Mouse (Mus musculus): ENCODE results near the gene Nrxn2. TPM values are rescaled to one million over a fixed set of nuclear protein-coding genes. Genes with fewer than 3 reads are reported as not detected.
A peak's percentile ranks its signal among the peaks of the same experiment; 100 is the strongest.

Gene Nrxn2
- polyA plus RNA-seq, 1 experiment from 2014 or later, result 14.5 TPM

GRCm38 (mm10) chr19:6502543-6503319 lies 84.2 kb downstream of the Nrxn2 start:
- H3K4me2 ChIP-seq (ENCODE audit: low read depth), result peak overlapping the region; percentile 94
- DNase-seq (ENCODE audit: low spot score) (peak; percentile 78), ATAC-seq (ENCODE audit: insufficient read depth, low FRiP score, low TSS enrichment) (peak; percentile 32; the same call in 1 of the 2 replicates)
- H3K9ac ChIP-seq (ENCODE audit: low read length), result peak overlapping the region; percentile 63
- peak overlapping the region; percentile 37 for H3K4me3 ChIP-seq (ENCODE audit: low read depth, low read length)
- whole genome bisulfite sequencing, result 4% methylated on average over 20 of the region's 20 CpGs
- peaks cover 35% of the 10 kb centered on the region for H3K4me1 ChIP-seq (ENCODE audit: control insufficient read depth, insufficient read depth, low read length)
- peaks cover 3% of the 10 kb centered on the region; the same call in 1 of the 2 replicates for H3K36me3 ChIP-seq (ENCODE audit: control insufficient read depth, insufficient read depth, low read length)
- H3K27ac ChIP-seq (ENCODE audit: low read depth, low read length), result peak overlapping the region; percentile 93
- no peaks in the 10 kb centered on the region for H3K9me3 ChIP-seq (ENCODE audit: control insufficient read depth, low read length)
- H3K27me3 ChIP-seq (ENCODE audit: control insufficient read depth, insufficient read depth, low read length), result peaks cover 23% of the 10 kb centered on the region

DNA sequence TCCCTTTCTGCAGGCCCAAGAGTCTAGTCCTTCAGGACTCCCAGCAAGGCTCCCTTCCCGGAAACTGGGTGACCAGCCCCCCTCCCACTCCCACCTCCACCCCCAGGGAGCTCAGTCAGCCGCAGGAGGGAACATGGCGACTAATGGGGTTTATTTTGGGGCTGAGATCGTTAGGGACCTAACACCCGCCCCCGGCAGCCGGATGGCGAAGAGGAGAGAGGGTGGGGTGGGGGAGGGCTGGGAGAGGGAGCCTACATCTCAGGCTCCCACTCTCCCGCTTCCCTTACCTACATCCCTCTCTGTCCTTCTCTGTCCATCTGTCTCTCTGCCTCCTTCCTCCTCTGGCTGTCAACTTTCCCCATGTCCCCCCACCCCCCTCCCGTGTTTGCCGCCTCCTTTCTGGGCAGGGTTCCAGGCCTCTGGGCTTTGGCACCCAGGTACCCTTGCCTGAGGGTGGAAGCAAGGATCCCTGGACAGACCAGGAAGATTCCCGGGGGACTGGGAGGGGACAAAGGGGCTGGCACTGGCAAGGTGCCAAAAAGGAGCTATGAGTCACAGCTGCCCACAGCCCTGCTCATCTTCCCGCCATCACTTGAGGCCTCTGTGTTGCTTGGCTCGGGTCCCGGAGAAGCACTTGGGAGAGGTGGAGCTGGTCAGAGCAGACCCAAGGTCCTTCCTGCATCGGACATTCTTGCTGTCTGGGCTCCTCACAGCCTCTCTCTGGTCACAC lies 85.6 kb downstream of the Nrxn2 start:
- DNase-seq (ENCODE audit: low spot score) (no peak), ATAC-seq (ENCODE audit: insufficient read depth, low FRiP score, low TSS enrichment) (no peak)
- WGBS, result 47% methylated on average over 15 of the region's 16 CpGs
- H3K9me3 ChIP-seq (ENCODE audit: control insufficient read depth, low read length), result no peaks in the 10 kb centered on the region
- H3K27ac ChIP-seq (ENCODE audit: low read depth, low read length), result no peak overlapping the region
- peaks cover 10% of the 10 kb centered on the region for H3K27me3 ChIP-seq (ENCODE audit: control insufficient read depth, insufficient read depth, low read length)
- H3K9ac ChIP-seq (ENCODE audit: low read length), result no peak overlapping the region; the same call in 1 of the 2 replicates
- peak overlapping the region; percentile 5; the same call in 1 of the 2 replicates for H3K4me2 ChIP-seq (ENCODE audit: low read depth)
- H3K4me3 ChIP-seq (ENCODE audit: low read depth, low read length), result no peak overlapping the region
- peaks cover 3% of the 10 kb centered on the region; the same call in 1 of the 2 replicates for H3K36me3 ChIP-seq (ENCODE audit: control insufficient read depth, insufficient read depth, low read length)
- peaks cover 34% of the 10 kb centered on the region for H3K4me1 ChIP-seq (ENCODE audit: control insufficient read depth, insufficient read depth, low read length)

- Histone ChIP-seq H3K9me3 (ENCODE audit: control insufficient read depth, low read length) (no peaks in the 10 kb centered on the region), H3K4me3 (ENCODE audit: low read depth, low read length) (no peak overlapping the region), H3K27me3 (ENCODE audit: control insufficient read depth, insufficient read depth, low read length) (peaks cover 4% of the 10 kb centered on the region; the same call in 1 of the 2 replicates), H3K9ac (ENCODE audit: low read length) (no peak overlapping the region), H3K4me1 (ENCODE audit: control insufficient read depth, insufficient read depth, low read length) (peaks cover 30% of the 10 kb centered on the region), H3K4me2 (ENCODE audit: low read depth) (no peak overlapping the region), H3K27ac (ENCODE audit: low read depth, low read length) (no peak overlapping the region), H3K36me3 (ENCODE audit: control insufficient read depth, insufficient read depth, low read length) (peaks cover 3% of the 10 kb centered on the region; the same call in 1 of the 2 replicates)
- DNase-seq (ENCODE audit: low spot score), result no peak
- no peak for ATAC-seq (ENCODE audit: insufficient read depth, low FRiP score, low TSS enrichment)
- 94% methylated on average over 12 of the region's 12 CpGs for WGBS
Observed at GRCm38 (mm10) chr19:6504656-6505045, 86.1 kb downstream of the Nrxn2 start.

GRCm38 (mm10) chr19:6507393-6507792 lies 88.9 kb downstream of the Nrxn2 start:
- ATAC-seq (ENCODE audit: insufficient read depth, low FRiP score, low TSS enrichment), result no peak
- 58% methylated on average over 10 of the region's 10 CpGs for WGBS
- Histone ChIP-seq H3K9ac (ENCODE audit: low read length) (no peak overlapping the region), H3K36me3 (ENCODE audit: control insufficient read depth, insufficient read depth, low read length) (peaks cover 3% of the 10 kb centered on the region; the same call in 1 of the 2 replicates), H3K27me3 (ENCODE audit: control insufficient read depth, insufficient read depth, low read length) (no peaks in the 10 kb centered on the region), H3K4me1 (ENCODE audit: control insufficient read depth, insufficient read depth, low read length) (peaks cover 20% of the 10 kb centered on the region), H3K9me3 (ENCODE audit: control insufficient read depth, low read length) (no peaks in the 10 kb centered on the region), H3K4me3 (ENCODE audit: low read depth, low read length) (no peak overlapping the region), H3K4me2 (ENCODE audit: low read depth) (no peak overlapping the region), H3K27ac (ENCODE audit: low read depth, low read length) (no peak overlapping the region)
- no peak for DNase-seq (ENCODE audit: low spot score)

DNA sequence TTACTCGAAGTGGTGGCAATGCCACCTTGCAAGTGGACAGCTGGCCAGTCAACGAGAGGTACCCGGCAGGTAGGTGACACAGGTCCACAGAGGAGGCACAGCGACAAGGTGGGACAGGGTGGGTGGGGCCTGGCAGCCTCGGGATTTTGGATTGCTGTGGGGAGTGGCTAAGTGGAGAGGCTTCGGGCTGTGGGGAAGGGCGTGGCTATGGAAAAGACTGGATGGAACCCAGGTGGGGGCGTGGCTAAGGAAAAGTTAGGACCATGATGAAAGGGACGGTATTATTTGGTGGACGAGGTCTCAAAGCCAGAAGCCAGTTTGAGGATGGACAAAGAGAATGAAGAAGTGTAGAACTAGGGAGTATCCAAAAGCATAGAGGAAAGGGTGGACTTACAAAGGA lies 91.3 kb downstream of the Nrxn2 start:
- Histone ChIP-seq H3K4me3 (ENCODE audit: low read depth, low read length) (no peak overlapping the region), H3K4me1 (ENCODE audit: control insufficient read depth, insufficient read depth, low read length) (peaks cover 13% of the 10 kb centered on the region), H3K36me3 (ENCODE audit: control insufficient read depth, insufficient read depth, low read length) (peaks cover 3% of the 10 kb centered on the region; the same call in 1 of the 2 replicates), H3K27ac (ENCODE audit: low read depth, low read length) (no peak overlapping the region), H3K9ac (ENCODE audit: low read length) (no peak overlapping the region), H3K9me3 (ENCODE audit: control insufficient read depth, low read length) (no peaks in the 10 kb centered on the region), H3K27me3 (ENCODE audit: control insufficient read depth, insufficient read depth, low read length) (no peaks in the 10 kb centered on the region; the same call in 1 of the 2 replicates), H3K4me2 (ENCODE audit: low read depth) (no peak overlapping the region)
- DNase-seq (ENCODE audit: low spot score) (no peak), ATAC-seq (ENCODE audit: insufficient read depth, low FRiP score, low TSS enrichment) (no peak)
- 76% methylated on average over 10 of the region's 10 CpGs for WGBS

GRCm38 (mm10) chr19:6510546-6510945 lies 92.0 kb downstream of the Nrxn2 start:
- Histone ChIP-seq H3K4me2 (ENCODE audit: low read depth) (no peak overlapping the region), H3K27ac (ENCODE audit: low read depth, low read length) (no peak overlapping the region), H3K4me3 (ENCODE audit: low read depth, low read length) (no peak overlapping the region), H3K4me1 (ENCODE audit: control insufficient read depth, insufficient read depth, low read length) (peaks cover 13% of the 10 kb centered on the region), H3K9me3 (ENCODE audit: control insufficient read depth, low read length) (no peaks in the 10 kb centered on the region), H3K36me3 (ENCODE audit: control insufficient read depth, insufficient read depth, low read length) (peaks cover 2% of the 10 kb centered on the region; the same call in 1 of the 2 replicates), H3K27me3 (ENCODE audit: control insufficient read depth, insufficient read depth, low read length) (no peaks in the 10 kb centered on the region; the same call in 1 of the 2 replicates), H3K9ac (ENCODE audit: low read length) (no peak overlapping the region)
- DNase-seq (ENCODE audit: low spot score), result no peak
- ATAC-seq (ENCODE audit: insufficient read depth, low FRiP score, low TSS enrichment), result no peak
- 90% methylated on average over 2 of the region's 2 CpGs for WGBS

GRCm38 (mm10) chr19:6513389-6514139 lies 95.0 kb downstream of the Nrxn2 start:
- no peaks in the 10 kb centered on the region for H3K9me3 ChIP-seq (ENCODE audit: control insufficient read depth, low read length)
- H3K27me3 ChIP-seq (ENCODE audit: control insufficient read depth, insufficient read depth, low read length), result no peaks in the 10 kb centered on the region; the same call in 1 of the 2 replicates
- H3K4me1 ChIP-seq (ENCODE audit: control insufficient read depth, insufficient read depth, low read length), result peaks cover 19% of the 10 kb centered on the region
- H3K4me2 ChIP-seq (ENCODE audit: low read depth), result no peak overlapping the region
- no peak for DNase-seq (ENCODE audit: low spot score)
- 0 out of 2 replicates have a peak overlapping the region, but pooled peaks have one; percentile 11 for H3K9ac ChIP-seq (ENCODE audit: low read length)
- 0 out of 2 replicates have a peak, but pooled peaks cover 2% of the 10 kb centered on the region for H3K36me3 ChIP-seq (ENCODE audit: control insufficient read depth, insufficient read depth, low read length)
- WGBS, result 5% methylated on average over 15 of the region's 15 CpGs
- no peak overlapping the region for H3K27ac ChIP-seq (ENCODE audit: low read depth, low read length)
- ATAC-seq (ENCODE audit: insufficient read depth, low FRiP score, low TSS enrichment), result no peak
- no peak overlapping the region for H3K4me3 ChIP-seq (ENCODE audit: low read depth, low read length)

DNA sequence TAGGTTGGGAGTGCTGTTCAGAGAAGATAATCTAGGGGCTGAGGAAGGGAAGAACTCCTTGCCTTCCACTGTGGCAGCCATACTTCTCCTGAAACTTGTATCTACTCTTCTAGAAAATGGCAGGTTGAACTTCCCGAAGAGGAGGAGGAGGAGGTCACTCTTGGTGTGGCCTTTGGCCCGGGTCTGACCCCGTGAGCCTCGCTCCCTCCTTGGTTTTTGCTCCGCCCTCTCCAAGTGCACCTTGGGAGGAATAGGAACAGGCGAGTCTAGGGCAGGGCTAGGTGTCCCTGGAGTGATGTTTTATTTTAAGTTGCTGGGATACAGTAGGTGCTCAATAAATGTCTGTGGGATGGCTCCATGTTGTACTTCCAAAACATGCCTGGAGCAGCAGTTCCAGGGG lies 96.4 kb downstream of the Nrxn2 start:
- Histone ChIP-seq H3K27ac (ENCODE audit: low read depth, low read length) (no peak overlapping the region), H3K4me2 (ENCODE audit: low read depth) (no peak overlapping the region), H3K4me1 (ENCODE audit: control insufficient read depth, insufficient read depth, low read length) (peaks cover 25% of the 10 kb centered on the region), H3K36me3 (ENCODE audit: control insufficient read depth, insufficient read depth, low read length) (0 out of 2 replicates have a peak, but pooled peaks cover 2% of the 10 kb centered on the region), H3K4me3 (ENCODE audit: low read depth, low read length) (no peak overlapping the region), H3K27me3 (ENCODE audit: control insufficient read depth, insufficient read depth, low read length) (no peaks in the 10 kb centered on the region; the same call in 1 of the 2 replicates), H3K9me3 (ENCODE audit: control insufficient read depth, low read length) (no peaks in the 10 kb centered on the region), H3K9ac (ENCODE audit: low read length) (no peak overlapping the region)
- DNase-seq (ENCODE audit: low spot score) (no peak), ATAC-seq (ENCODE audit: insufficient read depth, low FRiP score, low TSS enrichment) (no peak)
- 60% methylated on average over 6 of the region's 6 CpGs for WGBS

All from neural tube, embryonic 11.5 days (tissue).